Mouse (Mus musculus) cerebellum, adult 8-10 months (tissue): ENCODE results near the gene Gpr12.
"Not testable (repeated sequence)": the region's sequence is repeated elsewhere in the genome, so short reads cannot be mapped to it uniquely, and the experiment has no call there.

Source experiments
- DNase-seq: peaks from one replicate; pipeline ENCODE4 v3.0.0; 2022

Gene Gpr12

DNA sequence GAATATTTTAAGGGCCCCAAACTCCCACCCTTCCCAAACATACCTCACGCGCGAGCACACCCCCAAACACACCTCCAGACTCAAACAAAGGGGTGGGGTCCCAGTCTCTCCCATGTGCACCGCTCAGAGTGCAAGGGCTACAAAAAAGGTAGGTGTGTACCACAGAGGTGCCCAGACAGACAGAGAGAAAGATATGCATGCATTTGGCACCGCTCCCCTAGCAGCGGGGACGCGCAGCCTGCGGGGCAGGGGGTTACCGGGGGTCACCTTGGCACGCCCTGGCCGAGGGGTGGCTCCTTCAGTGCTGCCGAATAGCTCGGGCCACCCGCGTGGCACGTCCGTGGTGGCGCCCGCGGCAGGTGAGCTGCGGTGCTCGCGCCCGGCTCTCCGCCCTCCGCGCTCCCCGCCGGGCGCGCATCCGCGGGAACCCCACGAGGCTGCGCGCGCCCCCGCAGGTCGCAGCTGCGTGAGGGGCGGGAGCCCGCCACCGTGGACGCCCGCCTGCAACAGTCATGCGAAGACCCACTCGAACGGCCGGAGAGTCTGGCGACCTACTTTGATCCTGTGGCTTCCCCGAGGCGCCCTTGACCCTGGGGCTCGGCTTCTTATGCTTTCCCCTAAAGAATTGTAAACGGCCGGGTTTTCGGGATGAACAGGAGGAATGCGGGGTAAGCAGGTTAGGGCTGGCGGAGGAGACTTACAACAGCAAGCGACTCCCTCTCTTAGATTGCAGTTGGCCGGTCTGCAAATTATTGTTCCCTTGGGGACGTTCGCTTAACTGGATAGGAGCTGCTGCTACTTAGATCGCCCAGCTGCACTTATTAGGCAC is at the start of gene Gpr12:
Gene Gpr12 (minus strand): TSS at position 762 of the 829 bp plus-strand sequence.
- no peak for DNase-seq

DNA sequence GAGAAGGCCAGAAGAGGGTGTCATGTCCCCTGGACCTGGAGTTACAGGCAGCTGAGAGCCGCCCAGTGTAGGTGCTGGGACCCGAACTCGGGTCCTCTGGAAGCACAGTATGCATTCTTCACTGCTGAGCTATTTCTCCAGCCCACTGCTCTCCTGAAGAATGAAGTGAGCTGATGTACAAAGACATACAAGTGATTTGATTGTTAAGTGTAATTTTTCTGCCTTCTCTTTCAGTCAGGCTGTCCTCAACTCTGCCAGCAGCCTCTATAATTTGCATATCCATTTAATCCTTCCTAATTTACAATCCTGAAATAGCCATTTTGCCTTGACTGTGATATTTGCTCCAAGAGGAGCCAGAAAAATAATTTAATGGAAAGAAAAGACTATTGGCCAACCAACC is 46.6 kb upstream of the Gpr12 start:
- no peak for DNase-seq

DNA sequence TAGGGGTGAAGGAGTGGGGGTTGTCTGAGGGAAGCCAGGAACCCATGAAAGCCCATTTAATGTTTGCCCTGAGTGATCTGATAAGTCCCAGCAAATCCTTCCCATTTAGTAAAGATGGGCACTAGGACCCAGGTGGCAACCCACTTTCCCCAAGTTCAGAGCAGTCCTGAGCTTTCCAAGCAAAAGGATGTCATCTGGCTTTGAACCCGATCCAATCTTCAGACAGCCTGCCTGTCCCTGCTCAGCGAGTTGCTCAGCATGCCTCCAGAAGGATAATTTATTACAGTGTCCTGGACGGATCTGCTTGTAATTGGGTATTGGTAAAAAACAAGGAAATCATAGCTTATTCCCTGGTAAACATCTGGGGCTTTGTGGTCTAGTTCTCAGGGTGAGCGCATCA is 45.9 kb upstream of the Gpr12 start:
- DNase-seq, result no peak

DNA sequence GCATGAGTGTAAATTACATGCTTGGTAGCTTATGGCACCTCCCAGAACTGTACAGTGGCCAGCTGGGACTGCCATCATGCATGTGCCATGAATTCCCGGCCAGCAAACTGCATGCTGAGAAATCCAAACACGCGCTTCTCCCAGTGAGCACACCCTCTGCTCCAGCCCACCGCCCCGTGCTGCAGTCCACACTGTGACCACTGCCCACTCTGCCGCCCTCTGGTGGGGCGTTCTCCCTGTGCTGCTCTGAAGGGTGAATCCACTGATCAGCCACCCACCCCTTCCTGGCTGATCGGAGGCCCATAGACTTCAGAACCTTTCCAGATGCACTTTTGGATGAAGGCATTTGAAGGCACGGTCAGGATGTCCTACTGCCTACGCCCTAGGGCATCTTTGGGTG is 44.6 kb upstream of the Gpr12 start:
- DNase-seq, result no peak

DNA sequence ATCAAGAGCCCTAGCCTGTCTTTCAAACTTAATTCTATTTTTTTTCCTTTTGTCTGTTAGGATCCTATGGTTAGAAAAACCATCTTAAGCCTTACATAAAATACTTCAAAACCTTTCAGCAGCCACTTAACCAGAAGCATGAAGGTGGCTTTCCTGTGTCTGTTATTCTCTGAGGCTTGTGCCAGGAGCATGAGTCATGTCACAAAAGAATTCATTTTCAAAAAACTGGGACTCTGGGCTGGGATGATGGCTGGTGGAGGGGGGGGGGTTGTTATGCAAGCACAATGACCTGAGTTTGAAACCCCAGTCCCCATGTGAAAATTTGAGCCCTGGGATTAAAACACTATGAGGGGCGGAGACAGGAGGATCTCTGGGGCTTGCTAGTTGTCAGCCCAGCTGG is 43.8 kb upstream of the Gpr12 start:
- DNase-seq, result no peak

DNA sequence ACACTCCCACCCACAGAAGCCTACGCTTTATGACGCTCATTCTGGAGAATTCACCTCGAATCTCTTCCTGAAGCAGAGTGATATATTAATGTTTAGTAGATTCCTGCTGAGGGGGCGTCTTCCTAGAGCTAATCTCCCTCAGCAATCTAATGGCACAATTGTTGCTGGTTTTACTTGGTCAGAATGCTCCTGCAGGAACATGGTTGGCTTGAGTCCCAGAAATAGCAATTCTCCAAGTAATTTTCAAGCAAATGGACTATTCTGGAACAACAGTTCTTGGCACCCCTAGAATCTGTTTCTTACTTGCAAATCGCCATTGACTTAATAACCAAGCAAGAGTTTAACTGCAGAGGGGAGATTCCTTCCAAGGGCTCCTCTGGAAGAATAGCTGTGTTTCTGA is 42.9 kb upstream of the Gpr12 start:
- no peak for DNase-seq

DNA sequence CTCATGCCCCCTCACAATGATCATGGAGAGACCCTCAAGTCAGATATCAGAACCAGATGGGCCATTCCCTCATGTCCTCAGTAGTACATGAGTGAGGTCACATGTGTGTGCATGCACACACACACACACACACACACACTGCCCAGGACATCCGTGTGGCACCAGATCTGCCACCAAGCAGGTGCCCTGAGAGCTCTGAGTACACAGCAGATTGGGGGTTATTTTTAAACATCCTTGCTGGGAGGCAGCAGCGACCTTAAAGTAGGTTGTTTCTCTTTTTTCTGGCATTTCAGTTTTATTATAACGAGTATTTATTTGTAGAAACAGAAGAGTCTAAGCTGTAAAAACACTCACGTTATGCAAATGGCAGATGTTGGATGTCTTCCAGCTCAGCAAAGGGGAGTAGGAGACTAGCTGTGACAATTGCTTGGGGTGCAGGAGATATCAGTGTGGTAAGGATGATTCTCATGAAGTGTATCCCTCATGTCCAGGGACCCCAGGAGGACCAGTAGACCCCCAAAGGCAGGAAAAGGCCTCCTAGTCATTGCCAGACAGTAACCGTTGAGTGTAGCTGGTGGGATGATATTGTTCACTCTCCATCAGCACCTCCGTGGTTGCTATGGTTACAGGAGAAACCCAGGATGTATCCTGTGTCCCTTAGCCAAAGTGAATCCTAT is 40.7 kb upstream of the Gpr12 start:
- DNase-seq, result peak; percentile 4

DNA sequence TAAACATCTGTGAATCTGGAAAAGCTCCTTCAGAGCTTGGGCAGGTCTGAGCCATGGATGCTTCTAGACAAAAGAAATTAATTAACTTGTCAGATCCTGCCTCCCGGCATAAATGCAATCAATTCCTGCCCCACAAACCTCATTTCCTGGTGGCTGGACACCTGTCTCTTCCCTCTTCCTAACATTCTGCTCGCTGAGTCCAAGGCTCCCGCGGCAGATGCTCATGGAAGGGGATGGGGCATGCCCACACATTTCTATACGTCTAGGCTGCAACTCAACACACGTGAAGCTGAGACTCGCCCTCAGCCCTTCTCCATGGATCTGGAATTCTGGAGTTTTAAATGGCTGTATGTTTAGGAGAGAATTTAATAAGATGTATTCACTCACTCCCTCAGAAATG is 26.8 kb upstream of the Gpr12 start:
- no peak for DNase-seq

DNA sequence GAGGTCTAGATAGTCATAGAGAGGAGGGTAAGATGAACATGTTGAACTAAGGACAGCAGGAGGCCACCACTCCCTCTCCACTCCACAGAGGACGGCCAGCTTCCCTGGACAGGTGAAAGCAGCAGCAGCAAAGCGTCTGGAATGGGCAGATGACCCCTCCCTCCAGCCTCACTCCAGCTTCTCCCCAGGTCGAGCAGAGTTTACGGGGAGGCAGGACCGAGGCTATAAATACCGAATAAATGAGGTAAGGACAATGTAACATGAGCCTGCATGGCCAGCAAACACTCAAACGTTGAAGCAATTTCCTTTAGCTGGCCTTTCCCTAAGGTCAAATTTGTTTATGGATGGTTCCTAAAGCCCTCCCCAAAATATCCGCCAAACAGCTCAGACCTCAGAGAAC is 26.0 kb upstream of the Gpr12 start:
- DNase-seq, result no peak

DNA sequence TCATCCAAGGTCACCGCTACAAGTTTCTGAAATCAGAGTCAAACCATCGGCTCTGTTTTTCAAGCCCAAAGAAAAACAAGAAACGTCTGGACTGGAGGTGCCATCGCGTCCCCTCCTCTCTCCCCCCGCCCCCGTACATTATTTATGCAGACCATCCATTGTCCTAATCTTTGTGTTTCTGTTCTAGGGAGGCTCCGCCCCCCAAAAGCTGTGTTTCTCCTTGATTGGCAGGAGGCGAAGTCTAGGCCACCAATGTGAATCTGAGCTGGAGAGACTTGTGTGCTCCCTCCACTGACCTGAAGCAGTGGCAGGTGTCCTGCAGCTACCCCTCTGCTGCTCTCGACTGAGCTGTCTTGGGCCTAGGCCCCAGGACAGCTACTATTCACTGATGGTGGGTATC is 24.6 kb upstream of the Gpr12 start:
- no peak for DNase-seq

DNA sequence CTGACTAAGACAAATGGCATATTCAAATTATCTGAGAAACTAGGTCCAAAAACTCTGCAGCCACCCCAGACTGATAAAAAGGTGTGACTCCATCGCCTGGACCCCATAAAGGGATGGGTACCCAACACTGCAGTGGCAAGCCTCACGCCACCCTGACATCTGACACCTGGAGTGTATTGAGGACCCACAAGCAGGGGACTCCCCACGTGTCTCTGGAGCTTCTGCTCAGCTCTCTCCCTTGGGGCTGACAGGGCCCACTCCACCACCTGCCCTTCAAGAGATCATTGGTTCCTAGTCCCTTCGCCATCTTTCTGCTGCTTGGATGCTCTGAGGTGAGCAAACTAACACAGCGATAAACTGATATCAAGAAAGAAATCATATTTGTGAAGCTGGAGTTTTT is 22.8 kb upstream of the Gpr12 start:
- DNase-seq, result no peak

DNA sequence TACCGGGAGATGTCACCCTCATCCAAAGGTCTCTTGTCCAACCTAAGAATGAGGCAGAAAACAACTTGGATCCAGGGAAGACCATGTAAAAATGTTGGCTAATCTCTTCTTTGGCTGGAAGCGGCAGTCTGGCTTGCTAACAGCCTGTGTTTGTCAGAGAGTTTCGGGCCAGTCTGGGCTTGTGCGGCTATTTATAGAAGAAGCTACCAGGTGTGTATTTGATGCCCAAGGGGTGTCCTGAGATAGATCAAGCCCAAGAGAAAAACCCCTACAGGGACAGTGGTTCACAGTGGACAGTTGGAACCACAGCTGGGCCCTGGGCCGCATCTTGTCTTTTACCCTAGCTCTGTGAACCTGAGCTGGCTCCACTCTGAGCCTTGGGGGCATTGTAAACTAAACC is 21.9 kb upstream of the Gpr12 start:
- DNase-seq, result no peak

DNA sequence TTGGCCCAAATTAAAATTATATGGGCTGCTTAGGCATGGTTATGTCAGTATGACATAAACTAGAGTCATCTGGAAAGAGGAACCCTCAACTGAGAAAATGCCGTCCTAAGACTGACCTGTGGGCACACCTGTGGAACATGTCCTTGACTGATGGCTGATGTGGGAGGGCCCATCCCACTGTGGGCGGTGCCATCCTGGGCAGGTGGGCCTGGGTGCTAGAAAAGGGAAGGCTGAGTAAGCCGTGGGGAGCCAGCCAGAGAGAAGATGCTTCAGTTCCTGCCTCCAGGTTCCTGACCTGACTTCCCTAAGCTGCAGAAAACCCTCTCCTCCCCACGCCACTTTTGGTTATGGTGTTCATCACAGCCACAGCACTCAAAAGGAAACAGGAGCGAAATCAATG is 21.2 kb upstream of the Gpr12 start:
- no peak for DNase-seq

DNA sequence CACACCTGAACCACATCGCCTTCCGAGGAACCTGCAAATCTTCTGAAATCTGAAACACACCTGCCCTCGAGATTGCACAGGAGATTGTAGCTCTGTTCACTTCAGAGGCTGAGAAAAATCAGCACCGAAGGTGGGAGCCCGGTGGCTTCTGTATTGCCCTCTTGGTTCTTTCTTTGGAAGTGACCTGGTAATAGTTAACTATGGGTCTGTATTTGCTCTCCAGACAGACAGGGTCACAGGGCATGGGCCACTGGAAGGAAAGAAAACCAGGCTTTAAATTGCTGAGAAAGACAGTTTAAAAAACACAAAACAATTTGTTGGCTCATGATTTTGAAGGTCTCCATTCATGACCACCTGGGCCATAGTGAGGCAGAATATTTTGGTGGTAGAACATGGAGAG is 14.9 kb upstream of the Gpr12 start:
- DNase-seq, result no peak

DNA sequence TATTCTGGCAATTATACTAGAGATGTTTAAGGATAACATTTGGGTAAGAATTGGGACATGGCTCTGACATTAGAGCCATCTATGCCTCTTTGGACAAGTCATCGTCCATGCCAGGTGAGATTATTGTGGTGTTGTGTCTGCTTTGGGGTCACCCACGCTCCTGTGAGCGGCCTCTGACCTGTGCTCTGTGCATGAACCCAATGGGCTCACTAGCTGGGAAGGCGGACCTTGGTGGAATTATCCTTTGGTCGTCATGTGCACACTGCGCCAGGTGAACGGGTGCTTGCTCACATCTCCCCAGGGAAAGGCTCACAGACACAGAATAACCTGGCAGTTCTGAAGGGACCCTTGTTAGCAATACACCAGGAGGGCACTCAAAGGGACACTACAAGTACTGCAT is 14.2 kb upstream of the Gpr12 start:
- not testable (repeated sequence) for DNase-seq

DNA sequence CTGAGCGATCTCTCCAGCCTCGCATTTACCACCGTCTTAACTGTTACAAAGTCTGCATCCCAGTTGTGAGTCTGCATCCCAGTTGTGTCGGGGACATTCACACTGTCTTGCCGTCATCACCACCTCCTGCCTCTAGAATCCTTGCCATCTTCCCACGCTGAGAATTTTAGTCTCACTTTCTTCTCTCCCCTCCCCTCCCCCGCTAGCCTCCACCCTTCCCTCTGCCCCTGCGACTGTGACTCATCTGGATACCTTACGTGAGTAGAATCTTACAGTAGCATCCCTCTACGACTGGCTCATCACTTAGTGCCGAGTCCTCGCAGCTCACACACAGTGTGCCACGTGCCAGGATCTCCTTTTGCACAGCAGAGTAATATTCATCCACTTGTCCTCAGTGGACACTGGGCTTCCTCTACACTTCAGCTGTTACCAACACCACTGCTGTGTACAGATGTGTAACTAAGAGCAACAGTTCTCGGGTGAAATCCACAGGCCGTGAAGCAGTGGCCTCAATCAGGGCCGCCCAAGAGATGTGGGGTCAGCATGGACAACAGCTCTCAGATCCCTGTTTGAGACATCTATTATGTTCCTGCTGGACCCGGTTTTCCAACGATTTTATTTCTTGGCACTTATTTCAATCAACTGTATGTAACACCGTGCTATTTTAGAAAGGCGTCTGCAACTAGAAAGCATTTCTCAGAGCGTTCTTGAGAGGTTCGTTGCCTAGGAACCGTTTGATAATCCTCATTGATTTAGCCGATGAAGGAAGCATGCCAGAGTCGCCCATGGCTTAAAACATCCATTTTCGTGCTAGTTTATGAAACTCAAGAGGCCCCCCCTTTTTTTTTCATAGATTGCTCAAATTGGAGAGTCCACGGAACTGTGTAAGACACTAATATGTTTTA is 13.4 kb upstream of the Gpr12 start:
- no peak for DNase-seq

DNA sequence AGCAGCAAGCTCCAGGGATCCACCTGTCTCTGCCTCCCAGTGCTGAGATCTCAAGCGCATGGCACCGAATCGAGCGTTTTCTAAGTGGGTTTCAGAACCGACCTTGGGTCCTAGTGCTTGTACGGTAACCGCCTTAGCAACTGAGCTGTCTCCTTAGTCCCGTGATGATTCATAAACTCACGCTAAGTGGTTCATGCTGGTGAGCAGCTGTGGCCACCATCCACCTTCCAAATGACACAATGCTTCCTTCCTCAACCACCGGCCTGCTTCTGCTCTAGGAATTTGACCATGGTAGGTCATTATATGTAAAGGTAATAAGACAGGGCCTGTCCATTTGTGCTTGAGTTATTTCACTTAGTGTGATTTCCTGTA is 12.4 kb upstream of the Gpr12 start:
- DNase-seq, result no peak

DNA sequence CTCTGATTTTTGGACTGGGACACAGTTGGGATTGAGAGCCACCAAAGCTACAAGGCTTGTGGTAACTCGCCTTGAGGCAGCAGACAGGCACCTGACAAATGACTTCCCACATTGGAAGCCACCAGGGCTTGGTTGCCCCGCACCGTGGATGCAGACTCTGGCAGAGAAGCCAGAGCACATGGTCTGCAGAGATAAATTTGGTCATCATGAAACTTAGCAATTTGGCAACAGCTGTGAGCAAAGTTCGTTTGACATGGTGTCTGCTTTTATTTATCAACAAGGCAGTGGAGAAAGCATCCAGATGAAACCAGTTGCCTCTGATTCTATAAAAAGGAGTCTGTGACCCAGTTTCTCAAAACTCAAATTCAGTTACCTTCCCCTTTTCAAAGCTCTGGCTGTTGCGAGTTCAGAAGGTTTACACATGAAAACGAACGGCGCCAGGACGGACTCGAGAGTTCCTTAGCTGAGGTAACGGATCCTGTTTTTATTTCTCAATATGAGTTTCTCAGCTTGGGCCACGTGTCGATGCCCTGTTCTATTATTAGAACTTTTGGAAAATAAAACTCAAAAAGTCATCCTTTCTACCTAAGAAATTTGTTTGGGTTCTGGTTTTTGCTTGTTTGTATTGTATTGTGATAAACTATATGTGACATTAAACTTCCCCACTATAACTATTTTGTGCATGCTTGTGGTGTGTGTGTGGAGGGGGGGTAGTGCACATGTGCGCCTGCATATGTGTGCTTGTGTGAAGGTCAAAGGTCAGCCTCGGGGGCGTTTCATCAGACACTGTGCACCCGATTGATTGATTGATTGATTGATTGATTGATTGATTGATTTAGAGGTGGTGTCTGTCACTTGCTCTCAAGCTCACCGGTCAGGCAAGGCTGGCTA is 11.8 kb upstream of the Gpr12 start:
- DNase-seq, result no peak

DNA sequence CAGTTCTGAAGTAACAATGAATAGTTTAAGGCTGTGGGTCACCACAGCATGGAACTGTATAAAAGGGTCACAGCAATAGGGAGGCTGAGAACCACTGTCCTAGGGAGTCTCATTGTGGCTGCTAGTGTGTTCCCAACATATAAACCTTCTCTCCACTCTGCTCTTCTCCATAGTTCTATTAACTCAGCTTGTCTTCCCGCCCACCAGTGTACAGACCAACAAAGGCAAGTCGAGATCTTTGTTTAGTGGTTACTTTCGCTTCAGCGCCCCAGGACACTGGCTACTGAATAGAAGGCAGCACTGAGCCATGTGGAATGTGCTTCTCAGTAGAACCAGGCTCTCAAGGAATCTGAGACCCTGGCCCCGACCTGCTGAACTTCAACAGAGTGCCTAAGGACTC is 7.5 kb upstream of the Gpr12 start:
- DNase-seq, result no peak

DNA sequence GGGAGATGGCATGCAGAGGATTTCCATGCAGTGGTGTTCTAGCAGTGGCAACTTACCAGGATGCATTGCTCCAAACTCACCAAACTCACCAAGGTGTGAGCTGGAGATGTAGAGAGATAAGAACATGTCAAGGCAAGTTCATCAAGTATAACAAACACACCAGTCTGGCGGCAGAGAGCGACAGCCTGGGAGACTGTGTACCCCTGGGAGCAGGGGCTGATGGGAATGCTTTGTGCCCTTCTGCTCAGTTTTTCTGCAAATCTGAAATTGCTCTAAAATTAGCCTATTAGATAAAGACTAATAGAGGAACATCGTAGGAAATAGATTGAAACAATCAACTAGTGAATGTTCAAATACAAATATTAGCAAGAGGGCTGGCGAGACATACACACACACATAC is 6.6 kb upstream of the Gpr12 start:
- no peak for DNase-seq

DNA sequence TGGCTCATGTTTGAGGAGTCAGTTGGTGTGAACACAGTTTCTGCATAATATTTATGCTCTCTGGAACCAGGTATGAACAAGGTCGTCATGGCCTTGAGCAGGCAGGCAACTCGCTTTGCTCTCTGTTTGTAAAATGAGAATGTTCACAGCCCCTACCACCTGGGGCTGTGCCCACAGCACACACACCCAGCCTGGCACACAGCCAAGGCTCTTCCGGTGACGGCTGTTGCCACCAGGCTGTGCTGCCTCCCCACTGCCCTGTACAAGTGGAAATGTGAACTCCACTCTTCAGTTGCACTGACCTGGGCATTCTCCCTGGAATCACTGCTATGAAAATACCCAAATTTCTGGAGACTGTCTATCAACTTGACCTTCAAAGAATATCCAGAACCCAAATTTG is 5.9 kb upstream of the Gpr12 start:
- no peak for DNase-seq

DNA sequence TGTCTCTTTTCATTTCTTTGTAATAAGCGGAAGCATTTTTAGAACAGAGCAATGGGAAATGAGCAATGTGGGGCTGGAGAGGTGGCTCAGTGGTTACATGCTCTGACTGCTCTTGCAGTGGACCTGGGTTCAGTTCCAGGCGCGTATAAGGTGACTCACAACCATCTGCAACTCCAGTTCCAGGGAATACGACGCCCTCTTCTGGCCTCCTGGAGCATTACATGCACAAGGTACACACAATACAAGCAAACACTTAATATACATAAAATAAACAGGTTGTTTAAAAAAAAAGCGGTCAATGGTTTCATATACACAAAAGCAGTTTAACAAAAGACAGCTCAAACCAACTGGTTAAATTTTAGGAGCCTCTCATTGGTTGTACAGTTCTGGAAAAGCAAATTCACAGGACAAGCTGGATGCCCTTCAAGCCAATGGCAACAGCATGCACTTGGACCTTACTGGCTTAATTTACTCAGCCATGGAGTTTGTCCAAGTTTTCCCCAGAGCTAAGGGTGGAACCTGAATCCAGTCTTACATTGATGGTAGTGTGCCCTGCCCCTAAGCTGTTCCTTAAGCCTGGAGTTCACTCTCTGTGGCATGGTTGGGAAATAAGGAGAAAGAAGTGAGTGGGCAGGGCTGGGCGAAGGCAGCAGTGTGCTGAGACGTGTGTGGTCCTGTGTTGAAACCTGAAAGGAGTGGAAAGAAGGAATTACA is 1.5 kb upstream of the Gpr12 start:
- no peak for DNase-seq
